Mouse (Mus musculus) limb, embryonic 11.5 days (tissue): Measurements from ENCODE around the gene Rprd1b. TPM values are rescaled to one million over a fixed set of nuclear protein-coding genes. Genes with fewer than 3 reads are reported as not detected.

Experiments
- ATAC-seq: fragments of 200-750 bp; cut with Nextera tagmentation; 2 replicates; pipeline ENCODE4 v1.8.0; 2017; ENCODE audit warnings: low read depth; ENCODE audit not compliant: insufficient number of reproducible peaks, low FRiP score, low TSS enrichment
- DNase-seq: peaks from one replicate; pipeline ENCODE4 v3.0.0-alpha.2; 2015; ENCODE audit warnings: low spot score
- H3K27ac ChIP-seq: fragments of 300-500 bp; sonication (generic); replicated peaks from 2 replicates; pipeline ENCODE4 v1.5.1; 2014; ENCODE audit warnings: low read depth, mild to moderate bottlenecking, low read length
- H3K27me3 ChIP-seq: fragments of 300-500 bp; sonication (generic); 2 replicates; pipeline ENCODE4 v1.6.1; 2014; ENCODE audit warnings: mild to moderate bottlenecking, low read length, mixed read lengths; ENCODE audit not compliant: control insufficient read depth, insufficient read depth
- H3K36me3 ChIP-seq: fragments of 300-500 bp; sonication (generic); 2 replicates; pipeline ENCODE4 v1.6.1; 2014; ENCODE audit warnings: mild to moderate bottlenecking, low read length, moderate library complexity, mixed read lengths; ENCODE audit not compliant: control insufficient read depth, insufficient read depth
- H3K4me1 ChIP-seq: fragments of 300-500 bp; sonication (generic); 2 replicates; pipeline ENCODE4 v1.6.1; 2014; ENCODE audit warnings: low read length, mixed read lengths; ENCODE audit not compliant: control insufficient read depth, insufficient read depth
- H3K4me2 ChIP-seq: fragments of 300-500 bp; sonication (generic); 2 replicates; pipeline ENCODE4 v1.6.1; 2014; ENCODE audit warnings: low read depth, mild to moderate bottlenecking, moderate library complexity; ENCODE audit not compliant: severe bottlenecking
- H3K4me3 ChIP-seq: fragments of 300-500 bp; sonication (generic); 2 replicates; pipeline ENCODE4 v1.5.1; 2014; ENCODE audit warnings: low read depth, low read length
- H3K9ac ChIP-seq: fragments of 300-500 bp; sonication (generic); 2 replicates; pipeline ENCODE4 v1.6.1; 2014; ENCODE audit warnings: mild to moderate bottlenecking, low read length
- H3K9me3 ChIP-seq: fragments of 300-500 bp; sonication (generic); 2 replicates; pipeline ENCODE4 v1.6.1; 2016; ENCODE audit warnings: low read length; ENCODE audit not compliant: control insufficient read depth
- WGBS: fragments of 180-500 bp; shearing (Covaris S2); extraction: QIAGEN DNeasy Blood & Tissue Kit; methylation state at CpG from one replicate; pipeline ENCODE4 v1.1.7; 2014; 5-methylcytosine and 5-hydroxymethylcytosine counted together
- polyA plus RNA-seq: library from polyadenylated mRNA; unstranded; fragments of >200 nt; fragmentation: Nextera tagmentation; extraction: Ambion mirVana; gene quantifications from 2 replicates; pipeline ENCODE4 v1.2.1, GENCODE M21; 2014

The Rprd1b gene
- polyA plus RNA-seq, 1 experiment from 2014 or later: 64.7 TPM

DNA sequence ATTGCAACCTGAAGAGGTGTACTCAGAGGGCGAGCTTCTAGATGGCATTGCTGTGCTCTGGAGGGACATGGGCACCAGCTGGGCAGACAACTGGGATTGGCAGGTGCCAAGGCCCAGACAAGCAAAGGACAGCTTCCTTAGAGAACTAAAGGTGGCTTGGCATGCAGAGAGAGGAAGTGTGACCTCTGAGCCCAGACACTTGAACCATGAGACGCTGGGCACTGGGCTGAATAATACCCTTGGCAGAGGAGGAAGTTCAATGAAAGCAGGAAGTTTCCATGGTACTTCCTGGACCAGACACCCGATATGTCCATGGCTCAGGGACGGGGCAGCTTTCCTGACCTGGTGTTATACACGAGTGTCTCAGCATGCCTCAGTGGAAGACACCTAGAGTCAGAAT, 146.1 kb downstream of the Rprd1b start:
- Histone ChIP-seq H3K27me3 (no peaks in the 10 kb centered on the region), H3K4me1 (no peaks in the 10 kb centered on the region; the same call in none of the 2 replicates), H3K4me2 (no peak overlapping the region), H3K27ac (no peak overlapping the region), H3K4me3 (no peak overlapping the region), H3K9me3 (no peaks in the 10 kb centered on the region), H3K9ac (no peak overlapping the region), H3K36me3 (no peaks in the 10 kb centered on the region)
- no peak for DNase-seq
- no peak for ATAC-seq
- 84% methylated on average over 5 of the region's 5 CpGs for WGBS

DNA sequence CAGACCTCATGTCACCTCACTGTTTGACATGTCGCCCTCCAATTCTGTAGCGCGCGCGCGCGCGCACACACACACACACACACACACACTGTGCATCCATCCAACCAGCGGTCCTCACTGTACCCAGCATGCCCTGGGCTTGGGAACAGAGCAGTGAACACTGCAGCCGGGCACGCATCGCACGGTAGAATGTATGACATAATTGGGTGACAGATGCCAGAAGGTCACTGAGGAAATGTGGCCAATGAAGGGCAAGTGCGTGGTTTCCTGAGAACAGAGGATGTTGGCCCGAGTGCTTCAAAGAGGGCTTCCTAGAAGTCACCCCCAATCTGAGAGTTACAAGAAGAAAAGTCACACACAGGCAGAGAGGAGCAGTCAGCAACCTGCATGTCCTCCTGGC, 146.7 kb downstream of the Rprd1b start:
- H3K4me3 ChIP-seq: no peak overlapping the region
- ATAC-seq (no peak), DNase-seq (no peak)
- H3K27ac ChIP-seq: no peak overlapping the region
- no peaks in the 10 kb centered on the region; the same call in none of the 2 replicates for H3K4me1 ChIP-seq
- H3K36me3 ChIP-seq: no peaks in the 10 kb centered on the region
- no peaks in the 10 kb centered on the region for H3K27me3 ChIP-seq
- WGBS: 91% methylated on average over 15 of the region's 15 CpGs
- no peak overlapping the region for H3K9ac ChIP-seq
- no peak overlapping the region for H3K4me2 ChIP-seq
- H3K9me3 ChIP-seq: no peaks in the 10 kb centered on the region

DNA sequence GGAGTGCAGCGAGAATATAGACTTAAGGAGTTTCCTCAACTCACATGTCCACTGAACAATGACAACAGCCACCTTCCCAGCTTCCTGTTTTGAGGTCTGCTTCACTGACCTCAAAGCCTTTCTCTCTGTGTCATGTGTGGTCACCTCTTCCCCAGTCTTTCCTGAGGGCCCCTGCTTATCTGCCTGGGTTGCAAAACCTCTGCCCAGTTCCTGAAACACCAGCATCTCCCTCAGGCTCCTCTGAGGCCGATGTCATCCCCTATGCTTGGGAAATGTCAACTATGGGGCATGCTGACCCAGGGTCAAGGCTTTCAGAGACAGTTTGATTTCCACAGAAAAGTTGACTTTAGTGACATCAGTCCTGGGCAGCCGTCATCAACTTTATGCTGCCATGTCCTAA, 147.1 kb downstream of the Rprd1b start:
- 75% methylated on average over 3 of the region's 3 CpGs for WGBS
- no peak overlapping the region for H3K4me2 ChIP-seq
- H3K36me3 ChIP-seq: no peaks in the 10 kb centered on the region
- H3K9me3 ChIP-seq: no peaks in the 10 kb centered on the region
- ATAC-seq: no peak
- H3K4me1 ChIP-seq: no peaks in the 10 kb centered on the region; the same call in none of the 2 replicates
- no peak overlapping the region for H3K4me3 ChIP-seq
- no peak overlapping the region for H3K9ac ChIP-seq
- H3K27me3 ChIP-seq: no peaks in the 10 kb centered on the region
- H3K27ac ChIP-seq: no peak overlapping the region
- no peak for DNase-seq

DNA sequence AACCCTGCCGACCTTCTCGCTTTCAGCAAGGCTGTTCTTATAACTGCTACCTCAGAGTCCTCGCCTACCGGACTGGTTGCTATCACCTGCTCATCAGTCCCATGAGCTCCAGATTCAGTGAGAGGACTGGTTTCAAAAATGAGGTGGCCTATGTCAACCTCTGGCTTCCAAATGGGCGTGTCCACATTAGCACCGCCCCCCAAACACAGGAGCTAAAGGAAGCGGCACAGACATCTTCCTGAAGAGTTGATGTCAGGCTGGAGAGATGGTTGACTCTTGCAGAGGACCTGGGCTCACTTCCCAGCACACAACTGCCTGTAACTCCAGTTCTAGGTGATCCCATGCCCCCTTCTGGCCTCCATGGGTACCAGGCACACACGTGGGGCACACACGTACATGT, 148.5 kb downstream of the Rprd1b start:
- Histone ChIP-seq H3K27me3 (no peaks in the 10 kb centered on the region), H3K4me2 (no peak overlapping the region), H3K4me1 (no peaks in the 10 kb centered on the region; the same call in none of the 2 replicates), H3K9ac (no peak overlapping the region), H3K36me3 (no peaks in the 10 kb centered on the region), H3K27ac (no peak overlapping the region), H3K4me3 (no peak overlapping the region), H3K9me3 (no peaks in the 10 kb centered on the region)
- ATAC-seq: no peak
- 90% methylated on average over 9 of the region's 9 CpGs for WGBS
- no peak for DNase-seq

DNA sequence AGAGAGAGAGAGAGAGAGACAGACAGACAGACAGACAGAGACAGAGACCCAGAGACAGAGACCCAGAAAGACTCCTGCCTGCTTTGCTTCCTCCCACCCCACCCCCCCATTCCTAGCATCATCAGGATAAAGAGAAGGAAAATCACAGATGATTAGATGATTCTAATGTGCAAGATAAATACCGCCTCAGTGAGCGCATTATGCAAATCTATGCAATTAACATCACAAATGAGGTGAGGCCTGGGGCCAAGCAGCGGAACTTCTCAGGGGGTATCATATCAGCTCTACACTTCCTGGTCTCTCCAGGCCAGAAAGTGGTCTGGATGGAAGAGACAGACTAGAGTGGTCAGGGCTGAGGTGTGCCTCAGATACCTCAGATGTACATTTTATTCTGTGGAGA, 149.3 kb downstream of the Rprd1b start:
- H3K4me3 ChIP-seq: no peak overlapping the region
- H3K27me3 ChIP-seq: no peaks in the 10 kb centered on the region
- H3K9me3 ChIP-seq: no peaks in the 10 kb centered on the region
- H3K4me2 ChIP-seq: no peak overlapping the region
- H3K9ac ChIP-seq: no peak overlapping the region
- H3K4me1 ChIP-seq: no peaks in the 10 kb centered on the region; the same call in none of the 2 replicates
- H3K36me3 ChIP-seq: no peaks in the 10 kb centered on the region
- ATAC-seq (no peak), DNase-seq (no peak)
- H3K27ac ChIP-seq: no peak overlapping the region
- 56% methylated on average over 3 of the region's 3 CpGs for WGBS

DNA sequence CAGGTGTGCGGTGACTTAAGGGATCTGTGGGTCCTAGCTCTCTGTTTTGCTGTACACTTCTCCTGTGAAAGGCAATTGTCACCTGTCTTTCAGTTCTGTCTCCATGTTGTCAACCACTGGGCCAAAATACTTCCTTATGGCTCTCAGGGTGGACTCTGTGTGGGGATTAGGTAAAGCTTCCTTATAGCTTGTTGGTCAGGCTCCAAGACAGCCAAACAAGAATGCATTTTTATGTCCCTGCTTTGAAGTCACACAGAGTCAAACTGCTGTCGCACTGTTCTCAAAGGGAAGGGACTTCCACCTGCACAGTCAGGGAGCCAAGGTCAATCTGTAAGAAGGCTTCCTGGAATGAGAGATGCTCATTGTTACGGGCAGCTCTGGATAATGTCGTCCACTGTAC, 149.8 kb downstream of the Rprd1b start:
- Histone ChIP-seq H3K36me3 (no peaks in the 10 kb centered on the region), H3K4me2 (no peak overlapping the region), H3K4me3 (no peak overlapping the region), H3K9ac (no peak overlapping the region), H3K4me1 (no peaks in the 10 kb centered on the region; the same call in none of the 2 replicates), H3K9me3 (no peaks in the 10 kb centered on the region), H3K27me3 (no peaks in the 10 kb centered on the region), H3K27ac (no peak overlapping the region)
- ATAC-seq: no peak
- WGBS: 75% methylated on average over 4 of the region's 4 CpGs
- no peak for DNase-seq

DNA sequence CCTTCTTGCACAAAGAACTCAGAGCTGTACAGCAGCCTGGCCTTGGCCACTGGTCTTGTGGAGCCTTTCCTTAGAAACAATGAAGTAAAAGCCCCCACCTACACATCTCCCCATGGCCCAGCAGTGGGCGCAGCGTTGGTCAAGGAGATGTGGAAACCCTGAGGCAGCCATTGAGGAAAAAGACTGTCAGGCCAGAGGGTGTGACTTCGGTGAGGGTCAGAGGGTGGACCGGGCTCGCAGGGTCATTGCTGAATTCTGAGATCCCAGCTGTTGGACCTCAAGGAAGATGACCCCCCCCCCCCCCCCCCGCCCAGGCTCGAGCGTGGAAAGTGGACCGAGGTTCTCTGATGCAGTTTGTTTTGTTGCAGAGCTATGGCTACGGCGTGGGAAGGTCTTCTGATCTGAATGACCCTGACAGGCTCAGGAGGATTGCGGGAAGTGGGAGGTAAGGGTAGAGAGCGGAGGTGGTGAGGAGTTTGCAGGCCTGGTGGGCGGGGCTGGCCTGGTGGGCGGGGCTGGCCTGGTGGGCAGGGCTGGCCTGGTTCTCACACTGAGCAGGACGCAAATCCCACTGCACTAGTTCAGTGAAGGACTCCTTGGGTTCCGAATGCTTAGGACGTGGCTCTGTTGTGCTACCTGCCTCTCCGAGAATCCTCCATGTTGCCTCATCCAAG, 150.5 kb downstream of the Rprd1b start:
- Histone ChIP-seq H3K9ac (no peak overlapping the region; the same call in 1 of the 2 replicates), H3K4me1 (no peaks in the 10 kb centered on the region; the same call in none of the 2 replicates), H3K27ac (no peak overlapping the region), H3K36me3 (no peaks in the 10 kb centered on the region), H3K4me3 (peak overlapping the region; percentile 22), H3K27me3 (no peaks in the 10 kb centered on the region), H3K4me2 (peak overlapping the region; percentile 51), H3K9me3 (no peaks in the 10 kb centered on the region)
- ATAC-seq: peak; percentile 87
- WGBS: 10% methylated on average over 17 of the region's 19 CpGs
- peak; percentile 86 for DNase-seq

DNA sequence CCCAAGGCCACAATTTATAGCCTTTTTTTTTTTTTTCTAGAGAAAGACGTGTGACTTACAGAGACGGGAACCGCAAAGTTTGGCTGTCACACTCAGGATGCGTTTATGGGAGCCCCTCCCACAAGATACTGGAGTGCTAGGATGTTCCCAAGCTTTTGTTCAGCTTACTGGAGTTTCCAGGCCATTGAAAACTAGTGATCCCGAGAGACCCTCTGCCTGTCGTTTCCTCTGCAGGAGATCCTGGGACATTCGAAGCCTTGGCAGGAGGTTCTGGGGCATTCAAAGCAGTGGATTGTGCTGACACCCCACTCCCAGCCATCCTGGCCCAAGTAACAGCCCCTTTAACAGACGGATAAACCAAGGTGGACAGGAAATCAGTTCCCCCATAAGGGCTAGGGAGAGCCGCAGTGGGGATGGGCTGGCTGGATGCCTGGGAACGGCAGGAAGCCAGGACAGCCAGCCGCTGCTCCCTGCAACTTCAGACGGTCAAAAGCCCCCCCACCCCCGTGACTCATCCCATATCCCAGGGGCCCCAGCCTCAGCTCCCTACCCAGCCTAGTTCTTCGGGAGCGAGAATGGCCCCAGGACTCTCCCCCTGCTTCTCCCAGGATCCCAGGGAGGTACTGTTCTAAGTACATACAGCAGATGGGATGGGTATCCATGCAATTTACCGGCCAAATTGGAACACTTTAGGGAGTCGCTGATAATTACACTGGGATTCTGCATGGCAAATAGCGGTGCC, 151.2 kb downstream of the Rprd1b start:
- no peaks in the 10 kb centered on the region for H3K9me3 ChIP-seq
- no peak overlapping the region for H3K27ac ChIP-seq
- 28% methylated on average over 18 of the region's 18 CpGs for WGBS
- H3K9ac ChIP-seq: no peak overlapping the region; the same call in 1 of the 2 replicates
- no peak for DNase-seq
- peak overlapping the region; percentile 22 for H3K4me3 ChIP-seq
- H3K36me3 ChIP-seq: no peaks in the 10 kb centered on the region
- no peaks in the 10 kb centered on the region for H3K27me3 ChIP-seq
- no peak for ATAC-seq
- peak overlapping the region; percentile 51 for H3K4me2 ChIP-seq
- H3K4me1 ChIP-seq: no peaks in the 10 kb centered on the region; the same call in none of the 2 replicates
